Mouse (Mus musculus): ENCODE measurements around the gene Slc22a3. TPM values are rescaled to one million over a fixed set of nuclear protein-coding genes. Genes with fewer than 3 reads are reported as not detected.

The Slc22a3 gene
- polyA plus RNA-seq, 1 experiment from 2014 or later = 0.68 TPM

GRCm38 (mm10) chr17:12474509-12475083 lies 32.9 kb downstream of the Slc22a3 start:
- DNase-seq (ENCODE audit: low spot score) = no peak
- 62% methylated on average over 3 of the region's 3 CpGs for WGBS
- Histone ChIP-seq H3K27ac (no peak overlapping the region), H3K36me3 (ENCODE audit: insufficient read depth, low read length) (no peaks in the 10 kb centered on the region), H3K4me1 (replicated peaks; ENCODE audit: insufficient read depth, low read length) (no peaks in the 10 kb centered on the region), H3K4me2 (ENCODE audit: low read length) (no peak overlapping the region), H3K27me3 (ENCODE audit: insufficient read depth, low read length) (no peaks in the 10 kb centered on the region), H3K4me3 (replicated peaks; ENCODE audit: low read depth, low read length) (no peak overlapping the region), H3K9ac (ENCODE audit: low read depth, low read length) (no peak overlapping the region), H3K9me3 (replicated peaks; ENCODE audit: low read length) (0 out of 2 replicates have a peak, but pooled peaks cover 2% of the 10 kb centered on the region)
- TF ChIP-seq CTCF (IDR thresholded peaks at IDR 0.05; ENCODE audit: low read depth) = no peak
- no peak for ATAC-seq (replicated peaks; ENCODE audit: low FRiP score, low read depth)

GRCm38 (mm10) chr17:12472547-12472946 lies 35.0 kb downstream of the Slc22a3 start:
- no peak overlapping the region for H3K27ac ChIP-seq
- 0 out of 2 replicates have a peak, but pooled peaks cover 2% of the 10 kb centered on the region for H3K9me3 ChIP-seq (replicated peaks; ENCODE audit: low read length)
- no peak for DNase-seq (ENCODE audit: low spot score)
- no peaks in the 10 kb centered on the region for H3K36me3 ChIP-seq (ENCODE audit: insufficient read depth, low read length)
- no peak overlapping the region for H3K4me2 ChIP-seq (ENCODE audit: low read length)
- H3K9ac ChIP-seq (ENCODE audit: low read depth, low read length) = no peak overlapping the region
- no peak for TF ChIP-seq CTCF (IDR thresholded peaks at IDR 0.05; ENCODE audit: low read depth)
- no peak for ATAC-seq (replicated peaks; ENCODE audit: low FRiP score, low read depth)
- no peaks in the 10 kb centered on the region for H3K27me3 ChIP-seq (ENCODE audit: insufficient read depth, low read length)
- H3K4me3 ChIP-seq (replicated peaks; ENCODE audit: low read depth, low read length) = no peak overlapping the region
- H3K4me1 ChIP-seq (replicated peaks; ENCODE audit: insufficient read depth, low read length) = no peaks in the 10 kb centered on the region

- Histone ChIP-seq H3K9me3 (replicated peaks; ENCODE audit: low read length) (no peaks in the 10 kb centered on the region), H3K4me2 (ENCODE audit: low read length) (no peak overlapping the region), H3K9ac (ENCODE audit: low read depth, low read length) (no peak overlapping the region), H3K4me3 (replicated peaks; ENCODE audit: low read depth, low read length) (no peak overlapping the region), H3K36me3 (ENCODE audit: insufficient read depth, low read length) (no peaks in the 10 kb centered on the region), H3K27ac (no peak overlapping the region), H3K27me3 (ENCODE audit: insufficient read depth, low read length) (no peaks in the 10 kb centered on the region), H3K4me1 (replicated peaks; ENCODE audit: insufficient read depth, low read length) (no peaks in the 10 kb centered on the region)
- no peak for DNase-seq (ENCODE audit: low spot score)
- TF ChIP-seq CTCF (IDR thresholded peaks at IDR 0.05; ENCODE audit: low read depth) = no peak
- no peak for ATAC-seq (replicated peaks; ENCODE audit: low FRiP score, low read depth)
- 70% methylated on average over 5 of the region's 5 CpGs for WGBS
These were observed 38.8 kb downstream of the Slc22a3 start for GRCm38 (mm10) chr17:12468745-12469144.

- 76% methylated on average over 3 of the region's 3 CpGs for WGBS
- H3K4me2 ChIP-seq (ENCODE audit: low read length) = no peak overlapping the region
- no peaks in the 10 kb centered on the region for H3K9me3 ChIP-seq (replicated peaks; ENCODE audit: low read length)
- no peaks in the 10 kb centered on the region for H3K36me3 ChIP-seq (ENCODE audit: insufficient read depth, low read length)
- DNase-seq (ENCODE audit: low spot score) (no peak), ATAC-seq (replicated peaks; ENCODE audit: low FRiP score, low read depth) (no peak)
- no peak overlapping the region for H3K9ac ChIP-seq (ENCODE audit: low read depth, low read length)
- no peak for TF ChIP-seq CTCF (IDR thresholded peaks at IDR 0.05; ENCODE audit: low read depth)
- no peak overlapping the region for H3K27ac ChIP-seq
- no peak overlapping the region for H3K4me3 ChIP-seq (replicated peaks; ENCODE audit: low read depth, low read length)
- no peaks in the 10 kb centered on the region for H3K4me1 ChIP-seq (replicated peaks; ENCODE audit: insufficient read depth, low read length)
- no peaks in the 10 kb centered on the region for H3K27me3 ChIP-seq (ENCODE audit: insufficient read depth, low read length)
These were observed 39.9 kb downstream of the Slc22a3 start for GRCm38 (mm10) chr17:12467642-12468041.

GRCm38 (mm10) chr17:12466501-12467000 lies 41.0 kb downstream of the Slc22a3 start:
- Histone ChIP-seq H3K36me3 (ENCODE audit: insufficient read depth, low read length) (no peaks in the 10 kb centered on the region), H3K4me3 (replicated peaks; ENCODE audit: low read depth, low read length) (no peak overlapping the region), H3K9ac (ENCODE audit: low read depth, low read length) (no peak overlapping the region), H3K27me3 (ENCODE audit: insufficient read depth, low read length) (no peaks in the 10 kb centered on the region), H3K4me1 (replicated peaks; ENCODE audit: insufficient read depth, low read length) (no peaks in the 10 kb centered on the region), H3K27ac (no peak overlapping the region), H3K9me3 (replicated peaks; ENCODE audit: low read length) (no peaks in the 10 kb centered on the region), H3K4me2 (ENCODE audit: low read length) (no peak overlapping the region)
- DNase-seq (ENCODE audit: low spot score) (no peak), ATAC-seq (replicated peaks; ENCODE audit: low FRiP score, low read depth) (no peak)
- WGBS = 74% methylated on average over 4 of the region's 4 CpGs
- no peak for TF ChIP-seq CTCF (IDR thresholded peaks at IDR 0.05; ENCODE audit: low read depth)

- H3K4me2 ChIP-seq (ENCODE audit: low read length) = no peak overlapping the region
- H3K9me3 ChIP-seq (replicated peaks; ENCODE audit: low read length) = no peaks in the 10 kb centered on the region
- no peaks in the 10 kb centered on the region for H3K36me3 ChIP-seq (ENCODE audit: insufficient read depth, low read length)
- no peaks in the 10 kb centered on the region for H3K27me3 ChIP-seq (ENCODE audit: insufficient read depth, low read length)
- H3K4me1 ChIP-seq (replicated peaks; ENCODE audit: insufficient read depth, low read length) = no peaks in the 10 kb centered on the region
- no peak overlapping the region for H3K9ac ChIP-seq (ENCODE audit: low read depth, low read length)
- TF ChIP-seq CTCF (IDR thresholded peaks at IDR 0.05; ENCODE audit: low read depth) = peak; percentile 54
- H3K4me3 ChIP-seq (replicated peaks; ENCODE audit: low read depth, low read length) = no peak overlapping the region
- DNase-seq (ENCODE audit: low spot score) = no peak
- no peak for ATAC-seq (replicated peaks; ENCODE audit: low FRiP score, low read depth)
- no peak overlapping the region for H3K27ac ChIP-seq
These were observed 46.3 kb downstream of the Slc22a3 start for GRCm38 (mm10) chr17:12461168-12461567.

Data from kidney, postnatal 0 days (tissue).